Comparison of ENCODE assay signal across 22 mouse cellular contexts in the genomic region with DNA sequence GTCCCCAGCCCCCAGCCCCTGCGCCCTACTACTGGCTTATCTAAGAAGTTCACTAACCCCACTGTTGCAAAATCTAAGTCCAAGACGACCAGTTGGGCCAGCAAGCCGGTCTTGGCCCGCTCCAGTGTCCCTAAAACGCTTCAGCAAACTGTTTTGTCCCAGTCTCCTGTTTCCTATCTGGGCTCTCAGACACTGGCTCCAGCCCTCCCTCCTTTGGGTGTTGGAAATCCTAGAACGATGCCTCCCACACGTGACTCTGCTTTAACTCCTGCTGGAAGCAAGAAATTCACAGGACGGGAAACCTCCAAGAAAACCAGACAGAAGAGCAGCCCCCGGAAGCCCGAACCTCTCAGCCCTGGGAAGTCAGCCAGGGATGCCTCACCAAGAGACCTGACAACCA. TPM values are rescaled to one million over a fixed set of nuclear protein-coding genes. Genes with fewer than 3 reads are reported as not detected.
DNase-seq lines count a peak whose midpoint lies in the region; ATAC-seq and TF ChIP-seq lines count a peak whose summit lies in the region.
"Had no signal": no experiment of that assay in that cellular context is flagged by ENCODE, and none has a peak within 500 bp of the region (broad histone marks: within the 10 kb centered on the region; RNA-seq: fewer than 3 reads in every experiment).

No protein-coding gene starts in this region.

- no peak overlapping the region for H3K9ac ChIP-seq in intestine, embryonic 14.5 days (ENCODE audit: low read length)
- H3K9ac ChIP-seq in intestine, embryonic 15.5 days, result no peak overlapping the region
- H3K9ac ChIP-seq in limb, embryonic 12.5 days (replicated peaks), result no peak overlapping the region
- H3K9ac ChIP-seq in intestine, postnatal 0 days (ENCODE audit: low read depth, low read length), result 0 out of 2 replicates have a peak overlapping the region, but pooled peaks have one; percentile 1
- no peak overlapping the region; the same call in 1 of the 2 replicates for H3K9ac ChIP-seq in limb, embryonic 13.5 days
- H3K9ac ChIP-seq: hindbrain, embryonic 13.5 days; liver, embryonic 14.5 days; stomach, embryonic 15.5 days had no signal

- H3K4me2 ChIP-seq in intestine, embryonic 14.5 days (ENCODE audit: low read length), result no peak overlapping the region
- no peak overlapping the region for H3K4me2 ChIP-seq in intestine, embryonic 15.5 days (replicated peaks)
- no peak overlapping the region for H3K4me2 ChIP-seq in limb, embryonic 12.5 days
- no peak overlapping the region for H3K4me2 ChIP-seq in intestine, postnatal 0 days (replicated peaks; ENCODE audit: low read depth)
- no peak overlapping the region for H3K4me2 ChIP-seq in limb, embryonic 13.5 days (replicated peaks)
- H3K4me2 ChIP-seq: hindbrain, embryonic 13.5 days; midbrain, embryonic 11.5 days; stomach, embryonic 15.5 days had no signal

- no peak for ATAC-seq in intestine, embryonic 14.5 days (replicated peaks; ENCODE audit: low FRiP score, low TSS enrichment, low read depth)
- no peak for ATAC-seq in intestine, embryonic 15.5 days
- no peak for ATAC-seq in limb, embryonic 12.5 days (ENCODE audit: insufficient number of reproducible peaks, insufficient read depth, low FRiP score, low TSS enrichment, low read depth)
- no peak for ATAC-seq in intestine, postnatal 0 days
- ATAC-seq in limb, embryonic 13.5 days (ENCODE audit: low FRiP score, low read depth), result no peak
- ATAC-seq: inflammation-experienced regulatory T-cells, adult 6 months had no signal

- DNase-seq in intestine, embryonic 14.5 days (ENCODE audit: low spot score), result no peak
- DNase-seq in limb, embryonic 10.5 days (ENCODE audit: low spot score), result no peak
- no peak for DNase-seq in layer of hippocampus, adult 8-10 months (ENCODE audit: low spot score in 2 of 2)
- DNase-seq: cerebellum, adult 18-20 months; cerebellum, postnatal 25 days; embryo, embryonic 11 days; right cerebral cortex, postnatal 25 days had no signal

- H3K27me3 ChIP-seq in intestine, embryonic 14.5 days (replicated peaks; ENCODE audit: control insufficient read depth, insufficient read depth, low read length), result no peaks in the 10 kb centered on the region
- no peaks in the 10 kb centered on the region for H3K27me3 ChIP-seq in intestine, embryonic 15.5 days (replicated peaks)
- H3K27me3 ChIP-seq in limb, embryonic 12.5 days, result no peaks in the 10 kb centered on the region
- no peaks in the 10 kb centered on the region for H3K27me3 ChIP-seq in limb, embryonic 10.5 days (ENCODE audit: low read depth, poor library complexity, severe bottlenecking)
- no peaks in the 10 kb centered on the region for H3K27me3 ChIP-seq in intestine, postnatal 0 days (replicated peaks; ENCODE audit: control insufficient read depth, insufficient read depth, low read length)
- H3K27me3 ChIP-seq in limb, embryonic 13.5 days, result no peaks in the 10 kb centered on the region
- H3K27me3 ChIP-seq: hindbrain, embryonic 13.5 days; stomach, embryonic 15.5 days had no signal

- H3K4me1 ChIP-seq in intestine, embryonic 14.5 days (replicated peaks; ENCODE audit: control insufficient read depth, insufficient read depth, low read length), result peaks cover 23% of the 10 kb centered on the region
- peaks cover 33% of the 10 kb centered on the region for H3K4me1 ChIP-seq in intestine, embryonic 15.5 days (replicated peaks)
- H3K4me1 ChIP-seq in limb, embryonic 12.5 days (replicated peaks), result peaks cover 40% of the 10 kb centered on the region
- peaks cover 17% of the 10 kb centered on the region for H3K4me1 ChIP-seq in limb, embryonic 10.5 days
- peaks cover 3% of the 10 kb centered on the region; the same call in 1 of the 2 replicates for H3K4me1 ChIP-seq in intestine, postnatal 0 days (replicated peaks; ENCODE audit: control insufficient read depth, insufficient read depth, low read length)
- peaks cover 72% of the 10 kb centered on the region for H3K4me1 ChIP-seq in limb, embryonic 13.5 days

- no peak for TF ChIP-seq CTCF in intestine, postnatal 0 days (IDR thresholded peaks at IDR 0.05; ENCODE audit: low read depth)

- 71% methylated on average over 10 of the region's 10 CpGs for WGBS in intestine, embryonic 14.5 days
- WGBS in intestine, embryonic 15.5 days, result 64% methylated on average over 10 of the region's 10 CpGs
- WGBS in limb, embryonic 12.5 days, result 87% methylated on average over 10 of the region's 10 CpGs
- WGBS in limb, embryonic 10.5 days, result 88% methylated on average over 10 of the region's 10 CpGs
- 72% methylated on average over 10 of the region's 10 CpGs for WGBS in intestine, postnatal 0 days
- WGBS in limb, embryonic 13.5 days, result 82% methylated on average over 10 of the region's 10 CpGs

- peaks cover 54% of the 10 kb centered on the region for H3K36me3 ChIP-seq in intestine, embryonic 14.5 days (ENCODE audit: control insufficient read depth, insufficient read depth, low read length)
- H3K36me3 ChIP-seq in intestine, embryonic 15.5 days, result peaks cover 14% of the 10 kb centered on the region
- H3K36me3 ChIP-seq in limb, embryonic 12.5 days, result peaks cover 78% of the 10 kb centered on the region
- peaks cover 78% of the 10 kb centered on the region for H3K36me3 ChIP-seq in limb, embryonic 10.5 days
- H3K36me3 ChIP-seq in intestine, postnatal 0 days (ENCODE audit: control insufficient read depth, insufficient read depth), result peaks cover 14% of the 10 kb centered on the region; the same call in 1 of the 2 replicates
- H3K36me3 ChIP-seq in limb, embryonic 13.5 days, result peaks cover 77% of the 10 kb centered on the region
- H3K36me3 ChIP-seq: hindbrain, embryonic 13.5 days had no signal

- peak overlapping the region; percentile 80; the same call in 1 of the 2 replicates for H3K27ac ChIP-seq in intestine, embryonic 14.5 days (ENCODE audit: low read depth)
- no peak overlapping the region for H3K27ac ChIP-seq in intestine, embryonic 15.5 days
- peak overlapping the region; percentile 50; the same call in 1 of the 2 replicates for H3K27ac ChIP-seq in limb, embryonic 12.5 days
- no peak overlapping the region for H3K27ac ChIP-seq in limb, embryonic 10.5 days
- no peak overlapping the region for H3K27ac ChIP-seq in intestine, postnatal 0 days (ENCODE audit: low read depth, low read length)
- peak overlapping the region; percentile 75; the same call in 1 of the 2 replicates for H3K27ac ChIP-seq in limb, embryonic 13.5 days
- H3K27ac ChIP-seq: forebrain, embryonic 10.5 days; hindbrain, embryonic 13.5 days; liver, embryonic 14.5 days; macrophage had no signal

- H3K9me3 ChIP-seq in intestine, embryonic 14.5 days (ENCODE audit: control insufficient read depth, low read length), result no peaks in the 10 kb centered on the region
- no peaks in the 10 kb centered on the region for H3K9me3 ChIP-seq in intestine, embryonic 15.5 days
- H3K9me3 ChIP-seq in limb, embryonic 12.5 days, result no peaks in the 10 kb centered on the region
- H3K9me3 ChIP-seq in limb, embryonic 10.5 days (replicated peaks), result no peaks in the 10 kb centered on the region
- H3K9me3 ChIP-seq in intestine, postnatal 0 days (ENCODE audit: control insufficient read depth), result no peaks in the 10 kb centered on the region
- H3K9me3 ChIP-seq in limb, embryonic 13.5 days, result no peaks in the 10 kb centered on the region
- H3K9me3 ChIP-seq: forebrain, embryonic 10.5 days; hindbrain, embryonic 13.5 days; stomach, embryonic 15.5 days had no signal

- no peak overlapping the region for H3K4me3 ChIP-seq in intestine, embryonic 14.5 days (ENCODE audit: low read depth, low read length)
- no peak overlapping the region for H3K4me3 ChIP-seq in intestine, embryonic 15.5 days (replicated peaks)
- H3K4me3 ChIP-seq in limb, embryonic 12.5 days (replicated peaks), result no peak overlapping the region
- no peak overlapping the region for H3K4me3 ChIP-seq in limb, embryonic 10.5 days
- H3K4me3 ChIP-seq in intestine, postnatal 0 days (ENCODE audit: low read depth, low read length), result no peak overlapping the region
- no peak overlapping the region for H3K4me3 ChIP-seq in limb, embryonic 13.5 days
- H3K4me3 ChIP-seq: forebrain, embryonic 10.5 days; hindbrain, embryonic 13.5 days; stomach, embryonic 15.5 days had no signal

RNA-seq across cellular contexts. Expression of a gene that starts 11.6 kb away (rescaled TPM):
- 18.5 and 21.2 TPM in 2 replicates for polyA plus RNA-seq in intestine, embryonic 14.5 days (2014; fragmentation: Nextera tagmentation; extraction: Ambion mirVana)
- polyA plus RNA-seq in intestine, embryonic 15.5 days (2015; fragmentation: Nextera tagmentation; extraction: Ambion mirVana), result 13.1 and 13.3 TPM in 2 replicates
- polyA plus RNA-seq in limb, embryonic 12.5 days (2016; fragmentation: Nextera tagmentation; extraction: Ambion mirVana), result 20.5 and 22.6 TPM in 2 replicates
- polyA plus RNA-seq in limb, embryonic 10.5 days (2016; fragmentation: Nextera tagmentation; extraction: Ambion mirVana), result 7.4 and 9.4 TPM in 2 replicates
- 5.0 and 7.2 TPM in 2 replicates for polyA plus RNA-seq in intestine, postnatal 0 days (2015; fragmentation: Nextera tagmentation; extraction: Ambion mirVana)
- polyA plus RNA-seq in limb, embryonic 13.5 days (2015; fragmentation: Nextera tagmentation; extraction: Ambion mirVana), result 32.1 and 32.3 TPM in 2 replicates
- 10 to 100 TPM in 1 of 4 experiments, 1 to 10 TPM in 3; 4.1 to 10.9 (median 7.8) TPM for total RNA-seq in layer of hippocampus, adult 8-10 months (2022)

RNA-seq across cellular contexts. Expression of a gene that starts 53.4 kb away (rescaled TPM):
- polyA plus RNA-seq in intestine, embryonic 14.5 days (2014; fragmentation: Nextera tagmentation; extraction: Ambion mirVana), result 44.5 and 50.0 TPM in 2 replicates
- 67.1 and 77.3 TPM in 2 replicates for polyA plus RNA-seq in intestine, embryonic 15.5 days (2015; fragmentation: Nextera tagmentation; extraction: Ambion mirVana)
- 0.14 TPM in 1 of 2 replicates, not detected in the other for polyA plus RNA-seq in limb, embryonic 12.5 days (2016; fragmentation: Nextera tagmentation; extraction: Ambion mirVana)
- 0.08 and 0.29 TPM in 2 replicates for polyA plus RNA-seq in limb, embryonic 10.5 days (2016; fragmentation: Nextera tagmentation; extraction: Ambion mirVana)
- 61.9 and 75.5 TPM in 2 replicates for polyA plus RNA-seq in intestine, postnatal 0 days (2015; fragmentation: Nextera tagmentation; extraction: Ambion mirVana)
- polyA plus RNA-seq in limb, embryonic 13.5 days (2015; fragmentation: Nextera tagmentation; extraction: Ambion mirVana), result 0.10 and 0.13 TPM in 2 replicates
- total RNA-seq in layer of hippocampus, adult 8-10 months (2022), result not detected
- total RNA-seq: gastrocnemius, adult 8-10 months; granulocyte monocyte progenitor cell, adult 5-6 weeks; layer of hippocampus, postnatal 10 days had no signal
- polyA plus RNA-seq: forebrain, embryonic 10.5 days; hindbrain, embryonic 13.5 days; inflammation-experienced regulatory T-cells, adult 6 months; limb, embryonic 11.5 days; macrophage; midbrain, embryonic 11.5 days had no signal

Comparison
In these comparisons a context has a peak if more than half of its experiments do, and no peak if none do; other contexts are left out.
1. H3K27ac ChIP-seq: peak in intestine, embryonic 14.5 days (single experiment), limb, embryonic 12.5 days (single experiment) and limb, embryonic 13.5 days (single experiment); none in intestine, embryonic 15.5 days (single experiment), limb, embryonic 10.5 days (single experiment) and intestine, postnatal 0 days (single experiment).
2. RNA of a gene that starts 53.4 kb away (polyA plus RNA-seq): 67.1 to 77.3 TPM in intestine, embryonic 15.5 days, 61.9 to 75.5 TPM in intestine, postnatal 0 days and 44.5 to 50.0 TPM in intestine, embryonic 14.5 days; 0.14 TPM in limb, embryonic 12.5 days, 0.10 to 0.13 TPM in limb, embryonic 13.5 days and 0.08 to 0.29 TPM in limb, embryonic 10.5 days; every median in the first group is over 10 times any median in the second.